Mouse (Mus musculus): ENCODE measurements at regions not wholly inside any gene's neighbourhood (a gene's known extent, or its start where the extent isn't known, plus 50 kb on each side); places are given as distances from the start of the nearest gene placed in this dataset.
"Not testable (repeated sequence)": the region's sequence is repeated elsewhere in the genome, so short reads cannot be mapped to it uniquely, and the experiment has no call there.

GRCm38 (mm10) chr5:148820476-148820875 lies 108.6 kb downstream of the Katnal1 start:
- peak; percentile 77 for DNase-seq (ENCODE audit: low read depth, low spot score)

GRCm38 (mm10) chr5:148819423-148819822 lies 109.7 kb downstream of the Katnal1 start:
- no peak for DNase-seq (ENCODE audit: low read depth, low spot score)

GRCm38 (mm10) chr5:148818746-148819145 lies 110.4 kb downstream of the Katnal1 start:
- DNase-seq (ENCODE audit: low read depth, low spot score), result no peak

GRCm38 (mm10) chr5:148812840-148813239 lies 116.3 kb downstream of the Katnal1 start:
- no peak for DNase-seq (ENCODE audit: low read depth, low spot score)

GRCm38 (mm10) chr5:148812016-148812415 lies 117.1 kb downstream of the Katnal1 start:
- DNase-seq (ENCODE audit: low read depth, low spot score), result peak; percentile 86

GRCm38 (mm10) chr5:148809485-148809884 lies 119.6 kb downstream of the Katnal1 start:
- no peak for DNase-seq (ENCODE audit: low read depth, low spot score)

- no peak for DNase-seq (ENCODE audit: low read depth, low spot score)
Observed at GRCm38 (mm10) chr5:148809055-148809454, 120.1 kb downstream of the Katnal1 start.

- peak; percentile 84 for DNase-seq (ENCODE audit: low read depth, low spot score)
Observed at GRCm38 (mm10) chr5:148808426-148808825, 120.7 kb downstream of the Katnal1 start.

GRCm38 (mm10) chr5:148807612-148808011 lies 121.5 kb downstream of the Katnal1 start:
- no peak for DNase-seq (ENCODE audit: low read depth, low spot score)

- DNase-seq (ENCODE audit: low read depth, low spot score), result no peak
Observed at GRCm38 (mm10) chr5:148805030-148805429, 124.1 kb downstream of the Katnal1 start.

GRCm38 (mm10) chr5:148803772-148804171 lies 125.3 kb downstream of the Katnal1 start:
- DNase-seq (ENCODE audit: low read depth, low spot score), result no peak

- peak; percentile 47 for DNase-seq (ENCODE audit: low read depth, low spot score)
Observed at GRCm38 (mm10) chr5:148802720-148803119, 126.4 kb downstream of the Katnal1 start.

- DNase-seq (ENCODE audit: low read depth, low spot score), result no peak
Observed at GRCm38 (mm10) chr5:148798541-148798940, 130.6 kb downstream of the Katnal1 start.

GRCm38 (mm10) chr5:148796072-148796471 lies 133.0 kb downstream of the Katnal1 start:
- no peak for DNase-seq (ENCODE audit: low read depth, low spot score)

GRCm38 (mm10) chr5:148794465-148794864 lies 134.7 kb downstream of the Katnal1 start:
- peak; percentile 66 for DNase-seq (ENCODE audit: low read depth, low spot score)

GRCm38 (mm10) chr5:148792736-148793440 lies 136.2 kb downstream of the Katnal1 start:
- DNase-seq (ENCODE audit: low read depth, low spot score), result peak; percentile 86

GRCm38 (mm10) chr5:148791651-148792050 lies 137.5 kb downstream of the Katnal1 start:
- no peak for DNase-seq (ENCODE audit: low read depth, low spot score)

- not testable (repeated sequence) for DNase-seq (ENCODE audit: low read depth, low spot score)
Observed at GRCm38 (mm10) chr5:148790343-148790742, 138.8 kb downstream of the Katnal1 start.

GRCm38 (mm10) chr5:148789823-148790222 lies 139.3 kb downstream of the Katnal1 start:
- DNase-seq (ENCODE audit: low read depth, low spot score), result peak; percentile 33

- DNase-seq (ENCODE audit: low read depth, low spot score), result peak; percentile 63
Observed at GRCm38 (mm10) chr5:148789147-148789566, 140.0 kb downstream of the Katnal1 start.

- DNase-seq (ENCODE audit: low read depth, low spot score), result no peak
Observed at GRCm38 (mm10) chr5:148788690-148789089, 140.4 kb downstream of the Katnal1 start.

- DNase-seq (ENCODE audit: low read depth, low spot score), result peak; percentile 31
Observed at GRCm38 (mm10) chr5:148787270-148787669, 141.8 kb downstream of the Katnal1 start.

- DNase-seq (ENCODE audit: low read depth, low spot score), result not testable (repeated sequence)
Observed at GRCm38 (mm10) chr5:148781076-148781475, 148.0 kb downstream of the Katnal1 start.

Data from brain, adult 2 months (tissue).